Mouse (Mus musculus) liver, adult 2 months (tissue): Measurements from ENCODE around the gene Emc1.

ENCODE experiments used
- CTCF ChIP-seq: fragments of 200-500 bp; IDR thresholded peaks from 2 replicates; pipeline ENCODE4 v1.5.1; 2011; ENCODE audit warnings: low read depth, low read length, control low read depth
- POLR2A ChIP-seq: fragments of 200-500 bp; IDR thresholded peaks from 2 replicates; pipeline ENCODE4 v1.6.1; 2011; ENCODE audit warnings: low read length, control low read depth; ENCODE audit not compliant: insufficient read depth; ENCODE audit errors: extremely low read depth

DNA sequence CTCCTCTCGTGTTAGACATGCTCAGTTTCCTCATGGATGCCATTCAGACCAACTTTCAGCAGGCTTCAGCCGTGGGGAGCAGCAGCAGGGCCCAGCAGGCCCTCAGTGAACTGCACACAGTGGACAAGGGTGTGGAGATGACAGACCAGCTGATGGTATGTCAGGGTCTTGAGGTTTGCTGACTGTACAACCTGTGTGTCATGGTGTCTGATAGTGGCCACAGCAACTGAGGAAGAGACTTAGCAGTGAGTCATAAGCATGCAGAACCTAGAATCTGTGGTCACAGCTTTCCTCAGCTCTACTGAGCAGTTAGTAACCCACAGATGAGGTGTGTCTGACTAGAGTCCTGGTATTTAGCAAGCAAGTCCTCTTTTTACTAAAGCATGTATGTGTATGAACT is 70.0 kb downstream of the Emc1 start:
- no peak for TF ChIP-seq POLR2A
- no peak for TF ChIP-seq CTCF
